Mouse (Mus musculus) gonadal fat pad, adult 2 months (tissue): ENCODE results near the gene Actl6a. TPM values are rescaled to one million over a fixed set of nuclear protein-coding genes. Genes with fewer than 3 reads are reported as not detected.

Experiments used
- DNase-seq: peaks from one replicate; pipeline ENCODE4 v3.0.0-alpha.2; 2012; ENCODE audit warnings: low read depth
- polyA plus RNA-seq: library from polyadenylated mRNA; depleted of rRNA; stranded (reverse); fragments of >200 nt; gene quantifications from 2 replicates; pipeline ENCODE4 v1.2.3, GENCODE M21; 2012; rRNA removed

The Actl6a gene
- polyA plus RNA-seq, 1 experiment = 24.3 TPM

DNA sequence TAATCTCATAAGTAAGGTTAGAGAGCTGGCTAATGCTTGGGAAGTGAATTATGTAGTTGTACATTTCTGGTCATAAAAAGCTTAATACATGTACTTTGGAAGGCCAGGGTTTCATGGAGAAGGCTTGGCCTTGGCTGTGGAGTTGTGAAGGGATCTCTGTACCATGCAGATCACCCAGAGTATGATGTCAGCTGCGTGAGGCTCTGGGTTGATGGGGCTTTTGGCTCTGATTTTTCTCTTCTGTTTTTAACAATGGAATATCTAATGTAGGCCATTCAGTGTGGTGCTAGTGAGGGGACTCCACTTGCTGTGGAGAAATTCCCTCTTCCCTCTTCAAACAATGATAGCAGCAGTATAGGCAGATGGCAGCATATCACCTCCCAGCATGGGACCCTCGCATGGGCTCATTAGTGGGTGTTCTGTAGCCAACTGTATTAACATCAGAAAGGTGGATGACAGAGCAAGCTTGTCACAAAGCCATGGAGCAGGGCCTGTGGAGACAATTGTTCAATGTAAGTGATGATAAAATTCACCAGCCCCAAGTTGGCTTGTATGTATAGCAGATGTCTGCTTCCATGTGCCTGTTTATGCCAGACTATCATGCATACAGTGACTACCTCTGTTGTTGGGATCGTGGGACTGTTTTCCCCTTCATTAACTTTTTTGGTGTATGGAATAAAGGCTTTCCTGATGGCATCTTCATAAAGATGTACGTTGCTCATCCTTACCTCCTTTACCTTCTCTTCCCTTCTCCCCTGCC lies 43.9 kb downstream of the Actl6a start:
- no peak for DNase-seq

DNA sequence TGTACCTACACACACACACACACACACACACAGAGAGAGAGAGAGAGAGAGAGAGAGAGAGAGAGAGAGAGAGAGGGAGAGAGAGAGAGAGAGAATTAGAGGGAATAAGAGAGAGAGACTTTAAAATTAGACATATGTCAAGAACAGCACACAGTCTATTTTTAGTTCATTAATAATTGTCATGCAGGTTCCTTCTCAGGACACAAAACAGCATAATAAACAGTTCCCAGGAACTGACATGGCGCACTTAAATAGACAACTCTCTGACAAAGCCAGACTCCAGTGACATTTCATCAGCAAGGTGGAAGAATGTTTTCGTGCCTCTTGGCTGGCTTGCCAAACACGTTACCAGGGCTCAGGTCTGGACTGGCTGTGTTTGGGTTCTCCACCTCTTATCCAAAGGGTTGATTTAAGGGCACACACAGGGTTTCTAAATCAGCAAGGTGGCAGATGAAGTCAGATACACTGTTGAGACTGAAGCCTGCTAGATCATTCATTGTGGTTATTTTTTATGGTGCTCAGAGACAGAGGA lies 48.4 kb downstream of the Actl6a start:
- DNase-seq = no peak

DNA sequence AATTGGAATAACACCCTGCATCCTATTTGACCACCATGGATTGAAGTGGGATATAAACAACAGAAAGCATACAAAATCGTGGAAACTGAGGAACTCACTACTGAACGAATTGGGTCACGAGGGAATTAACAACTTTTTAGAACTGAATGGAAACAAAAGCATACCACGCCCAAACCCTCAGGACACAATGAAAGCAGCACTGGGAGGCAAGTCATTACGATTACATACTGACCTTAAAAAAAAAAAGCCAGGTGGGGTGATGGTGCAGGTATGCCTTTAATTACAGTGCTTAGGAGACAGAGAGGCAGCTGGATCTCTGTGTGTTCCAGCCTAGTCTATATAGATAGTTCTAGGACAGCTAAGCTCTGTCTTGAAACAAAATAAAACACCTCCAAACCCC lies 53.1 kb downstream of the Actl6a start:
- no peak for DNase-seq

- DNase-seq = no peak
These were observed 56.9 kb downstream of the Actl6a start for GRCm38 (mm10) chr3:32762962-32763361.

GRCm38 (mm10) chr3:32763902-32764301 lies 57.8 kb downstream of the Actl6a start:
- DNase-seq = no peak

GRCm38 (mm10) chr3:32770781-32771180 lies 64.7 kb downstream of the Actl6a start:
- DNase-seq = no peak

Other genes starting within 250 kb of the Actl6a start
- 0.08 TPM in 1 of 2 replicates, not detected in the other for gene Kcnmb3, start 214.1 kb upstream of the Actl6a start, polyA plus RNA-seq
- 24.2 and 25.7 TPM in 2 replicates for gene Zfp639, start 196.0 kb upstream of the Actl6a start, polyA plus RNA-seq
- gene Mfn1, start 176.8 kb upstream of the Actl6a start, polyA plus RNA-seq = 12.2 and 14.0 TPM in 2 replicates
- gene Gnb4, start 89.7 kb upstream of the Actl6a start, polyA plus RNA-seq = 36.8 and 52.1 TPM in 2 replicates
- gene Ndufb5, start 30.7 kb downstream of the Actl6a start, polyA plus RNA-seq = 165 and 175 TPM in 2 replicates
- 1.5 and 3.2 TPM in 2 replicates for gene Mrpl47, start 31.3 kb downstream of the Actl6a start, polyA plus RNA-seq
- 0.98 and 1.00 TPM in 2 replicates for gene Usp13, start 111.2 kb downstream of the Actl6a start, polyA plus RNA-seq